Mouse (Mus musculus) liver, adult 2 months (tissue): ENCODE measurements around the gene Hist1h2af.

Experiments
- CTCF ChIP-seq: fragments of 200-500 bp; IDR thresholded peaks from 2 replicates; pipeline ENCODE4 v1.5.1; 2011; ENCODE audit warnings: low read depth, low read length, control low read depth
- POLR2A ChIP-seq: fragments of 200-500 bp; IDR thresholded peaks from 2 replicates; pipeline ENCODE4 v1.6.1; 2011; ENCODE audit warnings: low read length, control low read depth; ENCODE audit not compliant: insufficient read depth; ENCODE audit errors: extremely low read depth

- TF ChIP-seq POLR2A (no peak), CTCF (no peak)
Measured at GRCm38 (mm10) chr13:23576906-23577639, 43.4 kb downstream of the Hist1h2af start.
